Mouse (Mus musculus): ENCODE measurements around the gene Fam89a.

The Fam89a gene

DNA sequence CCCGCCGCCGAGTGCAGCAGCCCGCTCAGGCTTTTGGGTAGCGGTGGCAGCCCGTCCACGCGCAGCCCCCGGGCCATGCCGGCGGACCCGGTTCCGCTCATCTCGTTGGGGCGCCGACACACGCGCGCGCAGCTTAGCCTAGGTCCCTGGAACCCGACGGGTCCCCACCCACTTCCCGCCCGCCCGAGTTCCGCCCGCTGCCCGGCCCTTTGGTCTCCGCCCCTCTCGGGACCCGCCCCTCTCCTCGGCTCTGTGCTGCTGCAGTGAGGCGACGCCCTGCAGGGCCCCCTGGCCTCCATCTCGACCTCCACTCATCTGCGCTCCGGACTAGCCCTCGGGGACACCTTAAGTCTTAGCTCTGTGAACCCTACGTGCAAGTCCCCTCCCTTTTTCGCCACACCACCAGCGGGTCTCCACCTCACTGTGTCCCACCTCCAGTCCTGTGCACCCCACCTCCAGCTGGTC is at the start of gene Fam89a:
Fam89a (minus strand) TSS at position 124 of the 465 bp plus-strand sequence.
- DNase-seq: peak; percentile 12

GRCm38 (mm10) chr8:124800542-124800941 is 48.9 kb upstream of the Fam89a start:
- no peak for DNase-seq

GRCm38 (mm10) chr8:124795781-124796488 is 44.3 kb upstream of the Fam89a start:
- DNase-seq: no peak

- DNase-seq: peak; percentile 90
Observed at GRCm38 (mm10) chr8:124794486-124794780, 42.8 kb upstream of the Fam89a start.

- peak; percentile 47 for DNase-seq
Observed at GRCm38 (mm10) chr8:124793661-124794485, 42.2 kb upstream of the Fam89a start.

DNA sequence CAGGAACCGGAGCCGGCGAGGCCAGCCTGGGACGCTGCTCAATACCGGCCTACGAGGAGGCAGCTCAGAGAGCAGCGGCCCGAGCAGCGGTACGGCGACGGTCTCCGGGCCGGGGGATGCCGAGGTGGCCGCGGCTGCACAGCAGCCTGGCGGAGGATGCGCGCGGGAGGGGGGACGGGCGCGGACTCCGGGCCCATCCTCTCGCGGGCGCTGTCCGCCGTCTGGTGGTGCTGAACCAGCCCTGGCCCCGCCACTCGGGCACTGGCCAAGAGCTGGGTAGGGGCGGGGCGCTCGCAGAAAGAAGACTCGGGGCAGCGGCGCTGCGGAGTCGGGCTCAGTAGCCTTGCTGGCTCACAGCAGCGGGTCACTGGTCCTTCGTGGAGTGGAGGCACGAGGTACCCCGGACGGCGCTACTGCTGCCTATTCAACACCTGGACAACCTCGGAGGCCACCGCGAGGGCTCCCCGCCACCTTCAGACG is 41.6 kb upstream of the Fam89a start:
- peak; percentile 83 for DNase-seq

GRCm38 (mm10) chr8:124792708-124793107 is 41.1 kb upstream of the Fam89a start, which contains the start of gene Trim67:
Gene Trim67 (plus strand): TSS chr8:124793092.
- peak; percentile 88 for DNase-seq

DNA sequence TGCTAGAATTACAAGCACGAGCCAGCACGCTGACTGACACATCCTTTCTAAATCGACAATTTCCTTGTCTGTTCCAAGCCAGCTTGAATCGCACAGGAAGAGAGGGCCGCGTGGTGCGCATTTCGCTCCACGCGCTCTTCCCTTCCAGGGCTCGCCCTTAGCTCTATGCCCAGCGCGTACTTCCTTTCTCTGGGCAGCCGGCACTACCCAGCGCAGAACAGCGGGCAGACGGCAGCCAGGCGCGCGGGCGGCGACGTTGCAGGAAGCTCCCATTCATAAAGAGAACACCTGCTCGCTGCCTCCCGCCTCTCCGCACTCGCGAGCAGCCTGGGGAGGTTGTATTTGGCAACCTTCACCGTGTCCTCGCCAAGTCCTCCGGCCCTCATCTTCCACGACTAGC is 40.6 kb upstream of the Fam89a start:
- DNase-seq: peak; percentile 62

GRCm38 (mm10) chr8:124791751-124792150 is 40.1 kb upstream of the Fam89a start:
- no peak for DNase-seq

DNA sequence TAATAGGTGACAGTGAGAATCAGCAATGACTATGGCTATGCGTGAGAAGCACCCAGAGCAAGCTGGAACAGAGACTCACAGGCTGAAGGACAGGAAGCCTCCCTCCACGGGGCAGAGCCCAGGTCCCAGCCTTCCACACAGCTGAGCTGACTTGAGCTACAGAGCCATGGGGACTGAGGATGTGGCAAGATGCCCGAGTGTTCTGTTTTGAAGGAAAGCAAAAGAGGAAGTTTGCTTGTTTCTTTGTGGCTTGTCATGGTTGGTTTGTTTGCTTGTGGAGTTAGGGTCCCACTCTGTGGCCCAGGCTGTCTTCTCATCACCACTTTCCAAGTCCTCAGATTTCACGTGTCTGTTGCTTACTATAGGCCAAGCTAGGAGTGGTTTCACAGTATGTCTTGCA is 39.0 kb upstream of the Fam89a start:
- no peak for DNase-seq

DNA sequence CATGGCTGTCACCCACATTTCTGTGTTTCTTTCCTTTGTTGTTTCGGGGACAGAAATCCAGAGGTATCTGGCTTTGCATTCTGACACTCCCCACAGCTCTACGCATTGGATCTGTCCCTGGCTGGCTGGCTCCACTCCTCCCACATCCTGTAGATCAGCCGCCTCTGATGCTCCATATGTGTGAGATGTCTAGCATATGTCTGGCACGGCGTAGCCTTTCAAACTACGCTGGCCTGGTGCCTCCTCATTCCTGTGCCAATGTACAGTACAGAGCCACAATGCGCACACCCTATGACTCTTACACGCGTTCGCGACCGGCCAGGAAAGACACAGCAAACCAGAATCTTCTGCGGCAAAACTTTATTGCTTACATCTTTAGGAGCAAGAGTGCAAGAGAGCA is 33.0 kb upstream of the Fam89a start:
- peak; percentile 60 for DNase-seq

DNA sequence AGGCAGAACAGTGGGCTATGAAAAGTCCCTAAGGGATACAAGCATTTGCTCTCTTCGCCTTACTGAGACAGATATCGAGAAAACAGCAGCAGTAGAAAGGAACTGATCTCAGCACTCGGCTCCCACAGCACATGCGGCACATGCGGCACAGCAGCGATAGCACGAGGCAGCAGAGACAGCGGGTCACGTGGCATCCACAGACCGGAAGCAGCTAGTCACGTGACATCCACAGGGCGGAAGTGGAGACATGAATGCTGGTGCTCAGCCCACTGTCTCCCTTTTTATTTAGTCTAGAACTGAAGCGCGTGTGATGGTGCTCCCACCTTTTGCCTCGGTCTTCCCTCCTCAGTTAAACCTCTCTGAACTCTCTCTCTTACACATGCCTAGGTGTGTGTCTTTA is 31.6 kb upstream of the Fam89a start:
- DNase-seq: no peak

- no peak for DNase-seq
Observed at GRCm38 (mm10) chr8:124782431-124782830, 30.8 kb upstream of the Fam89a start.

DNA sequence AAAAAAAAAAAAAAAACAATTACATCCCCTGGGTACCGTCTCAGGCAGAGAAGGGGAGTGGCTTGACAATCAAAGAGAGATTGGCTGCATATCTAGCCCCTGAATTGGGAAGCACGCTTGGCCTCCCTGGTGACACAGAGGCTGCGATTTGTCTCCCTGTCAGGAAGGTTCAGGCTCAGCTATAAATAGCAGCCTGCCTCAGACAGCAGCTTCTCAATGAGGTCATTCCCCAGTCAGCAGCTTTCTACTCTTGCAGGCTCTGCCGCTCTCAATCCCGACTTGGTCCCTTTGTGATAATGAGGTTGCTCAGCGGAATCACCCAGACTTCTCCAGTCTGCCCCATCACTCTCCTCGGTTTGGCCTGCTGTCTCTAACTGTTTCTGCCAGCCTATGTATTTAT is 28.6 kb upstream of the Fam89a start:
- peak; percentile 26 for DNase-seq

- peak; percentile 80 for DNase-seq
Observed at GRCm38 (mm10) chr8:124775695-124776094, 24.1 kb upstream of the Fam89a start.

- DNase-seq: no peak
Observed at GRCm38 (mm10) chr8:124772389-124772788, 20.8 kb upstream of the Fam89a start.

DNA sequence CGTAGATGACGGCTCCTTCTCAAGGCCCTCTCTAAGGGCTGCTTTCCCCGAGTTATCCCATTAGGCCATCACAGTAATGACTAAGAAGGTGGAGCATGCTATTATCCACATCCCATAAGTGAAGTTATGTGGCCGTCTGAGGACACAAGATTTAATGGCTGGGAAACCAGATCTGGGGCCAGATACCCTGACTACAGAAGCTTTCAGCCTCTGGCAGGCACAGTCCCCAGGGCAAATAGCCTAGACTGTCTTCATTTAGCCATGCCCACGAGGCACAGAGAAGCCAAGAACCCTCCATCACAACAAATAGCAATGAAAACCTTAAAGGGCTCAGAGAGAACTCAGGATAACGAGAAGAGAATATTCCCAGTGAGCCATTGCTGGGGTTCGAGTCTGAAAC is 11.4 kb upstream of the Fam89a start:
- no peak for DNase-seq

DNA sequence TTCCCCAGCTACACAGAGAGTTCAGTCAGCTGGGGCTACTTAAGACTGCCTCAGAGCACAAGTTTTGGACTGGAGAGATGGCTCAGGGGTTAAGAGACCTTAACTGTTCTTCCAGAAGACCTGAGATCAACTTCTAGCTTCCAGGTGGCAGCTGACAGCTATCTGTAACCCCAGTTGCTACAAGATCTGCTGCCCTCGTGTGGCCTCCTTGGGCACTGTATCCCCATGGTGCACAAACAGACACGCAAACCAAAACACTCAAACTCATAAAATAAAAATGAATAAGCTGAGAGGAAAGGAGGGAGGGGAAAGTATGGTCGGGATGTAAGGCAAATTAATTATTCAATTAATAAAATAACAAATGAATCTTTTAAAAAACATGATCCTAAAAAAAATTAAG is 6.9 kb upstream of the Fam89a start:
- peak; percentile 53 for DNase-seq

DNA sequence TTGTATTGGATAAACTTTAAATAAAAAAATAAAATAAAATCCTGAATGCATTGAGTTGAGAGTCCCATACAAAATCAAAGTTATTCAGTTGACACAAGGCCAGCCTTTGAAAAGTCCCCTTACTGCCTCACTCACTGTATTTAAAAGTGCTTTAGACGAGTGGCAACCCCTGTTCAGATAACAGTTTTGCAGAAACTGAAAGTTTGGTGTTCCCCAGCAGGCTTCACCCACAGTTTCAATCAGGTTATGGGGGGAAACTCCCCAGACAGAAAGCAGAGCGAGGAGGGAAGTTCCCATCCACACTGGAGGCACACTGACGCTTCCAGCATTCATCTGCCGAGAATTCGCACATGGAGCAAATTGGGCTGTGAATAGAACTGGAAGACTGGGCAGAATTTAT is 5.0 kb upstream of the Fam89a start:
- DNase-seq: no peak

GRCm38 (mm10) chr8:124756153-124756552 is 4.5 kb upstream of the Fam89a start:
- DNase-seq: no peak

DNA sequence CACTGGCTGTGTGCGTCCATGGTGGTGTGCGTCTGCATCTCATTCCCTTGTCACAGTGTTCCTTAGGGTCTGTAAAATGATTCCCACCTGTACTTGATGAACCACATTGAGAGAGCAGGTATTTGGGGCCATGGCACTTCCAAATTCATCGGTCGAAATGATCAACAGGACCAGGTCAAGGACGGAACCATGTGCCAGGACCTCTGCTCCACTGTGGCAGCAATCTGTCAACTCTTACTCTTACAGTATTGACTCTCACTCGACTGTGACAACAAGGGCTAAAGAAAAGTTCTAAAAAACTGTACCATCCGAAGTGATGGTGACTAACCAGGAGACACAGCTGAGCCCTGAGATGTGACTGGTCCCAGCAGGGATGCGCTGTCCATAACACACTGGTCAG is 3.8 kb upstream of the Fam89a start:
- DNase-seq: no peak

DNA sequence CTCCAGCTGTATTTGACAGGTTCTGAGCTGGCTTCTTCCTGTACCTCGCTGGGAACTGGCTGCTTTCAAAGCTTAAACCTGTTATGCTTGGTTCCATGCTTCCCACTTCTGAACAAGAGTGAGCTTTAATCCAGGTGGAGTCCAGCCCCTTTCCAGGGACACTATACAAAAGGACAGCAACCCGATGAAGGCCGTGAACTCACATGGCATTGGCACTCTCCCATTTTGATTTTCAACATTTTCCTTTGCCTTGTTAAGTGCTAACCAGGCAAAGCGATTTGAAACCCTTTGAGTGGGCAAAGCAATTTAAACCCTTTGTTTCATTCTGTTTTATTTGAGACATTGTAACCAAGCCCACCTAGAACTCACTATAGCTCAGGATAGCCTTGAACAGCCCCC is 3.2 kb upstream of the Fam89a start:
- no peak for DNase-seq

- no peak for DNase-seq
Observed at GRCm38 (mm10) chr8:124754101-124754791, 2.6 kb upstream of the Fam89a start.
